Mouse (Mus musculus) cortical plate, adult 2 months (tissue): ENCODE results near the gene Cebpzos.

Experiments
- CTCF ChIP-seq: fragments of 200-500 bp; IDR thresholded peaks from 2 replicates; pipeline ENCODE4 v1.5.1; 2011; ENCODE audit warnings: mild to moderate bottlenecking, control low read depth, low read length; ENCODE audit not compliant: insufficient read depth; ENCODE audit errors: extremely low read depth
- POLR2A ChIP-seq: fragments of 200-500 bp; IDR thresholded peaks from 2 replicates; pipeline ENCODE4 v1.6.1; 2011; ENCODE audit warnings: mild to moderate bottlenecking, low read length, control low read depth; ENCODE audit not compliant: insufficient read depth; ENCODE audit errors: extremely low read depth

DNA sequence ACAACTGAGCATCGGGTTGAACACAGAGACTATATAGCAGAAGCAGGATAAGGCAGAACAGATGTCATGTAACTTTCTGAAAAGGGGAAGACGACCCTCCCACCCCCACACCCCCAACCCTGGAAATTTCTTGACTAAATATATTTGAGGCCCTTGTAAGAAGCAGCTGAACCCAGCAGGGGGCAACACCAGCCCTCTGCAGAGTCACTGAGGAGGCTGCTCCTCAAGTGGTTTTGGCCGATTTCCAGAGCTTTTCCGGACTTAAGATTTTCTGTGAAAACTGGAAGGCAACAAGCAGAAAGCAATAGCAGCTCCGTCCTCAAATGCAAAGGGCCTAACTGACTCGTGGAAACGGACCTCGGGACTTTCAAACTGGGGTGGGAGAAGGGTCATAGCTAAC is 20.9 kb upstream of the Cebpzos start:
- TF ChIP-seq CTCF (peak; percentile 31; the same call in 1 of the 2 replicates), POLR2A (no peak)
